Mouse (Mus musculus): ENCODE measurements around the gene Stac.

Gene Stac

DNA sequence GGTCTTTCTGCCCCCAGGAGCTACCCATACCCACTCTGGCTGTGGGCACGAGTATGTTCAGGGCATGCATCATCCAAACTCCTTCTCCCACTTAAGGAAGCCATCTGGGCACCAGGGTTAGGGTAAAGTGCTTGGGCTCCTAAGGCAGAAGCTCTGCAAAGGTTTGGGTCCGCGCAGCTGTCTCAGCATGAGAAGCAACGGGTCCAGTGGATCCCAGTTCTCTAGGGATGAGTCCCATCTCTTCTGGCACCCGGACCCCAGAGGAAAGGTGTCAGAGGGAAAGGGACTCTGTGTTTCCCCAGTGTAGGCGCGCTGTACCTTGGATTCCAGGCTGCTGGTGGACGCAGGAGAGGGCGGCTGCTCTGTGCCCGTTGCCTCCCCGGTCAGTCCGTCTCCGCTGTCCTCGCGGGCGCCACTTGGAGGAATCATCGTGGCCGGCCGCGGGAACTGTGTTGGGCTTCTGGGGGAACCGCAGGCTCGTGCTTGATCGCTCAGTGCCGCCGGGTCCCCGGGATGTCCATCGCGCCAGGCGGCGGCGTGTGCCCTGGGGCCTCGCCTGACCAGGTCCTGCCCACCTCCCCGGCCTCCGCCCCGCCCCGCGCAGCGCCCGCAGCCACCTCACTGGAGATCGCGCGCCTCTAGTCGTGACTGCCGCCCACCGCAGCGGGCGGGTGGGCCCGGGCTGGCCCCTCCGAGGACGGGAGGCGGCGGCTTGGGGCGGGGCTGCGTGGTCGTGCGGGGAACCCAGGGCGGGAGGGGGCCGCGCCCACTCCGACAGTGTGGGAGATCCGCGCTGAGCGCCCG lies at the start of gene Stac:
TSS of gene Stac (minus strand) at position 669 of the 804 bp plus-strand sequence.
- DNase-seq (ENCODE audit: low spot score), result peak; percentile 6

GRCm38 (mm10) chr9:111739431-111740245 lies 49.5 kb upstream of the Stac start:
- DNase-seq (ENCODE audit: low spot score), result no peak

GRCm38 (mm10) chr9:111739026-111739425 lies 48.9 kb upstream of the Stac start:
- DNase-seq (ENCODE audit: low spot score), result no peak

DNA sequence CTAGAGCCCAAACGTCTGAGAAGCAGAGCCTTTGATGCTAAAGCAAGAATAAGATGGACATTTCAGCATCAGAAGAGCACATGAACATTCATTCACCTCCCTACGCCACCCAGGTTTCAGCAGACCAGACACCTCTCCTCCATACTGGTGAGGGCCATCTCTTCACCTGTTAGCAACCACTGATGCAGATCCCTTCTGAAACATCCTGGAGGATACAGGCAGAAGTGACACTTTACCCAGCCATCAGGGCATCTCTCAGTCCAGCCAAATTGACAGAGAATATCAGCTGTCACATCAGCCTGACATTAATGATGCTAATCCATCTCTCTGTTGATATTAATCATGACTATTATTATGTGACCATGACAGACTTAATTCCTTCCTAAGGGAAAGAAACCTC lies 47.6 kb upstream of the Stac start:
- no peak for DNase-seq (ENCODE audit: low spot score)

DNA sequence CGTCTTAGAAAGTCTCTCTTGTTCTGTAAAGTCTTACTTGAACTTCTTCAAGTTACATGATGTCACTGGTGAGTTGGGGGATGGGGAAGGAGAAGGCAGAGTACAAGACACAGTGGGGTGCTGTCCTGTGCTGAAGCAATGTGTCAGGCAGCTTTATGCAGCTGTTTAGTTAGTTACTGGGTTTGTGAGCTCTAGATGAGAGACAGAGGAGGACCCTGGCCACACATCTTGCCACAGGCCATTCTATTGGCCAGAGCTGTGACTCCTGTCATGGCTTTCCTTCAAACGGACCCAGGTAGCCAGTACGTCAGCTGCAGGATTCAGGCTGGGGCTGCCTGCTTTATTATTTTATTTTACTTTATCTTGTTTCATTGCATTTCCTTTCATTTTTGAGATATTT lies 45.8 kb upstream of the Stac start:
- DNase-seq (ENCODE audit: low spot score), result no peak

- no peak for DNase-seq (ENCODE audit: low spot score)
Observed at GRCm38 (mm10) chr9:111731939-111732670, 42.0 kb upstream of the Stac start.

DNA sequence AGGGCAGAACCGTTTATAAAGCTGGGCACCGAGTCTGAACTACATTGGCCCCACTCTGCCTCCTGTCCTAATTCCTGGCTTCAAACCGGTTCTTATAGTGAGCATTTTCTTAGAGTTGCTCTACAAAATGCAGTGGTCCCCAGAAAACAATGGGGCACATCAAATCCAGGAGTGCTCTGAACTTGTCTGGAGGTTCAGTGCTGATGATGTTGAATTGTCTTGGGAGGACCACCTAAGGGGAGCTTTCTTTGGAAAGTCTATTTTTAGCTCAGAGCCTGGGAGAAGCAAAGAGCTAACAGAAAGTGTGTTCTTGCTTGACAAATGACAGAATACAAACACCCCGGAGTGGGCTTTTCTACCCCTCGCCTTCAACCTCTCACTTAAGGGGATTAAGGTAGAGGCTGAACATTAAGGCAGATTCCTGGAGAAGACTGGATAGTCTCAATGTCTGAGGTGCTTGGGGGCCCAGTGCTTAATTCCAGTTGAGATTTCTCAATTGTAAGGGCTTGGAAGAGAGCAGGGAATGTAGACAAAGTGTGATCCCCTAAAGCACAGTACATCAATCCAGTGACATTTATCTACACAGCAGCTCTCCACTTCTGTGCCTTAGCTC lies 34.9 kb upstream of the Stac start:
- DNase-seq (ENCODE audit: low spot score), result no peak

- no peak for DNase-seq (ENCODE audit: low spot score)
Observed at GRCm38 (mm10) chr9:111714457-111714856, 24.3 kb upstream of the Stac start.

DNA sequence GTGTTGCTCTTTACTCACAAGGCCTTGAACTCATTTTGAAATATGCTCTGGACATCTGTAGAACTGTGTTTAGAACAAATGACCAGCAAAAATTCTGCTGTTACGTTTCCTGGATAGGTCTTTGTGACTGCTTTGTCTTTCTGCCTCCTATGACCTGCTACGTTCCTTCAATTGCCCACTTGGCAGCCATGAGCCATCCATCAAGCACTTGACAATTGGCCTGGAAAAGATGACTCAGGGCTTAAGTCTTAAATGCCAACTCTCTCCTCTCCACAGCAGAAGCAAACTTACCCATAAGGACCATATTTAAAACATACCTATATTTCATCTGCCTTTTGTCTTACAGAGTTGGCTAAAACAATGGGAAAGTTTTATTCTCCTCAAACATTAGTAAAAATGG lies 10.0 kb upstream of the Stac start:
- DNase-seq (ENCODE audit: low spot score), result no peak

- DNase-seq (ENCODE audit: low spot score), result no peak
Observed at GRCm38 (mm10) chr9:111690484-111690855, 322 bp upstream of the Stac start.

DNA sequence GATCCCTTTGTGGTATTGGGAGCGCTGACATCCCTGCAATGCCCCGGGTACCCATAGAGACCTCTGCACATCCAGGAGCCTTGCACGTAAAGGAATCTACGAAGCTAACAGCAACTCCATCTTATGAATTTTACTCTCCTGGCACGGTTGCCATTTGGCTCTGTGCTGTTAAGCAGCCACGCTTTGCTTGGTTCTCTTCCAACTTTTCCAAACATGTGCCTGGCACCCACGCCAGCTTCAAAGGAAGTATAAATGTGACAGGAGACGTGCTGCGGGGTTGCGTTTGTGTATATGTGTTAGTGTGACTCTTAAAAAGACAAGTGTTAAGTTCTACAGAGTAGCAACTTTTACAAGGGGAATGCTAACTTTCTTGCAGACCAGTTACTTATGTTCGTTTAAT lies 1.0 kb downstream of the Stac start:
- DNase-seq (ENCODE audit: low spot score), result no peak

- no peak for DNase-seq (ENCODE audit: low spot score)
Observed at GRCm38 (mm10) chr9:111684170-111684569, 6.0 kb downstream of the Stac start.

DNA sequence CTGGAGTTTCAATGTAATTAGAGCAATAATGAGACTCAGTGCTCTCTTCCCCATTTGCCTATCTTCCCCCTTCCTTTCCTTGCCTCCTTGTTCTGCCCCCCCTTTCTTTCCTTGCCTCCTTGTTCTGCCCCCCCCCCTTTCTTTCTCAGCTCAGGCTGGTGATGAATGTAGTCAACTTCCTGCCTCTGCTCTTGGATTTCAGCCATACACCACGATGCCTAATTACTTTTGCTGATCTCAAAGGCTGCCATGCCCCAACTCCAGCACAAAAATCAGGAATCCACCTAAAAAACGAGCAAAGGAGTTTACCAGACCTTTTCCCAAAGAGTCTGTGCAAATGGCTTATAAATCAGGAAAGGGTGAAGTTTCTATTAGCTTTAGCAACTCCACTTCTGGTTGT lies 10.6 kb downstream of the Stac start:
- no peak for DNase-seq (ENCODE audit: low spot score)

DNA sequence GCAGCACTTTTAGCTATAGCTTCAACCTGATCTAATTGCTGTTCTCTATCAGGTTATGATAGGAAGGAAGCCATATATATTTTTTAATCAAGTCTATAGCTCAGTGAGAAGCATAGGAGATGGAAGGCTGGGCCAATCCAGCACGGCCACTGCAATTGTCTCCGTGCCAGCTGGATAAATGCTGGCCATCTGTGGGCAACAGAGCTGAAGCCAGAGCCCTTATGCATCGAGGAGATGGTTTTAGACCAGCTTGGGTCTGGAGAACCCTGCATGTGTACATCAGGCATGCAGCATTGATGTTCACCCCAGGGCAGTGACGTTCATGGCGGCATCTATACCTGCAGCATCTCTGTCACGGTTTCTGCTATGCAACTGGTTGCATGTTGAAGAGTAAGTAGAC lies 20.3 kb downstream of the Stac start:
- DNase-seq (ENCODE audit: low spot score), result no peak

GRCm38 (mm10) chr9:111655066-111655465 lies 35.1 kb downstream of the Stac start:
- DNase-seq (ENCODE audit: low spot score), result no peak

DNA sequence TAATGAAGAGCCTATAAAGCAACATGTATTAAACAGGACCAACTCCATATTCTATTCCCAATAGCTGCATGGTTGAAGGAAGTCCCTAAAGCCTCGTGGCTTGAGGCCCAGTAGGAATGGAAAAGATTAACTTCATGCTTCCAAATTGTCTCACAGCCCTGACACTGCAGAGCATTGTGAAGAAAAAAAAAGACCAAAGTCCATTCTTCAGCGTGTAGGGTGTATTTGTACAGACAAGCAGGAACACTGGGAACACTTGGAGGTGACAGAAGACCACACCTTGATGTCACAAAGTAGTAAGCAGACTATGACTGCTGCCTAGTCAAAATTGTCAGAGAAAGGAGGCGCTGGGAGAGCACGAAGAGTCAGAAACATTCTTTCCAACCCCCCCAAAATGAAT lies 45.9 kb downstream of the Stac start:
- DNase-seq (ENCODE audit: low spot score), result no peak

DNA sequence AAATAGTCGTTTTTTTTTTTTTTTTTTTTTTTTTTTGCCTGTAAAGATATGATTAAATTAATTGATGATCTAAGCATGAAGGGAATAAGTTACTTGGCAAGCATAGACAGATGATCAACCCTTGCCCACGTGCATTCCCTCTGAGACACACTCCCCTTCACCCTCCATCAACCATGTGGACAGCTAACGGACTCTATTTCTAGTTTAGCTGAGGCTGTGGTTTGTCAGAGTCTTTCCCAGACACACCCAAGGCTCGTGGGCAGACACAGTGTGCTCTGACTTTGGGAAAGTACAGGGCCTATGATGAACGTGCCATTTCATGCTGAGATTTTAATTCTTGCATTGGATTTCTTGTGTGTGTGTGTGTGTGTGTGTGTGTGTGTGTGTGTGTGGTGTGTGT lies 46.8 kb downstream of the Stac start:
- DNase-seq (ENCODE audit: low spot score), result no peak

DNA sequence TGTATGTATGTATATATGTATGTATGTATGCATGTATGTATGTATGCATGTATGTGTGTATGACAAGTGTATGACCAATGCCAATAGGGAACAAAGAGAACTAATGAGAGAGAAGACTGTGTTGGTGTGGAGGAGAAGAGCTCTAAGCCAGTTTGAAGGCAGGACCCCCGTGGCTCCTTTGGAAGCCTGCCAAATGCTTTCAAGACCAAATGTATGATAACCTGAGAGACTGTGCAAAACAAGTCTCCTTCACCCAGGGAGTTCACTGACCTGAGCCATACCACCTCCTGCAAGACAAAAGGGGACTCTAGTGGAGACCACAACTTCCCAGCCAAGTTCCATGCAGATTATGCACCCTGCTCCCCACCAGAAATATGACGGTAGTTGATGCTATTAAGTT lies 52.5 kb downstream of the Stac start:
- DNase-seq (ENCODE audit: low spot score), result no peak

DNA sequence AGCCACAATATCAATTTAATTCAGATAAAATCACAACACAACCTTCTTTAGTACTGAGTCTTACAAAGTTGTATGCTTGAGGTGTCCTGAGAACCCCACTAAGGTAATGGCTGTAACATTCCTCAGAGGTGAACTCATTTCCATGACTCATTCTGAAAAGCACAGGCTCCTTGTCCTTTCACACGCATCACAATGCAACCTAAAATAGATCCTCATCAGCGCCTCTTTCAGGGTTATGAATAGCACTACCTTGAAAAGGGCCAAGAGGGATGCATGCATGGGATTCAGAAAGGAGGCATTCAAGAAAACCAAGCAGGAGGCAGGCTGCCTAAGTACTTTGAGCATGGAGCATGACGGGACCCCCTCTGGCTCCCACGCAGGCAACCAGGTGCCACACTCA lies 57.3 kb downstream of the Stac start:
- no peak for DNase-seq (ENCODE audit: low spot score)

DNA sequence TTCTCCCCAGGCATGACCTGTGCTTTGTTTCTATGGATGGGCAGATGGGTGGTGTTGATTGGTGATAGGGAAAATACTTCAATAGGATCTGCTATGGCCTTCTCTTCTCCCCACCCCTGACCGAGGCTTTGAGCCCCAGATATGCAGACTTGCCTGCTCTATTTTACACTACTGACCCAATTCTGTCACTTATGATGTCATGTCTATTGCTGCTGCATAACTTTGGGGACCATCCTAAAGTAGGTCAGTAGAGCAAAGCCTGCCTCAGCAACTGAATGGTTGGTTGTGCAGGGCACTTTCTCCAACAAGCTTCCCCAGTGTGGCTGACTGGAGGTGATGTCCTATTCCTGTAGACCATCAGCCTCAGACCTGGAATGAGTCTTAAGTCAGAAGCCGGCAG lies 69.0 kb downstream of the Stac start:
- DNase-seq (ENCODE audit: low spot score), result no peak

GRCm38 (mm10) chr9:111611341-111611740 lies 78.8 kb downstream of the Stac start:
- no peak for DNase-seq (ENCODE audit: low spot score)

GRCm38 (mm10) chr9:111608762-111609161 lies 81.4 kb downstream of the Stac start:
- no peak for DNase-seq (ENCODE audit: low spot score)

Measured in testis, postnatal 14 days (tissue).